Mouse (Mus musculus): ENCODE results near the gene Hsd17b2.

- TF ChIP-seq CTCF (IDR thresholded peaks at IDR 0.05; ENCODE audit: low read depth, low read length) (no peak), EP300 (IDR thresholded peaks at IDR 0.05; ENCODE audit: insufficient read depth, low read depth, low read length) (no peak)
Observed at GRCm38 (mm10) chr8:117701246-117701645, 458 bp upstream of the Hsd17b2 start.

Measured in ES-Bruce4 (cell line).